In genomic region chr4:148130561-148131413, GRCm38 (mm10) we compare ENCODE assay signal across 8 mouse cellular contexts. TPM values are rescaled to one million over a fixed set of nuclear protein-coding genes. Genes with fewer than 3 reads are reported as not detected.
DNase-seq lines count a peak whose midpoint lies in the region; ATAC-seq lines count a peak whose summit lies in the region.

Gene Draxin, minus strand, starts transcription at chr4:148130698.

- H3K27me3 ChIP-seq in heart, embryonic 11.5 days (ENCODE audit: control insufficient read depth, insufficient read depth, low read length), result peaks cover 55% of the 10 kb centered on the region
- H3K27me3 ChIP-seq in heart, embryonic 15.5 days, result peaks cover 71% of the 10 kb centered on the region
- peaks cover 8% of the 10 kb centered on the region; the same call in 1 of the 2 replicates for H3K27me3 ChIP-seq in limb, embryonic 11.5 days (ENCODE audit: control insufficient read depth, insufficient read depth, low read length)
- H3K27me3 ChIP-seq in midbrain, embryonic 14.5 days (ENCODE audit: control insufficient read depth, insufficient read depth, low read length), result no peaks in the 10 kb centered on the region

- H3K36me3 ChIP-seq in heart, embryonic 11.5 days (ENCODE audit: control insufficient read depth, insufficient read depth, low read length), result no peaks in the 10 kb centered on the region
- H3K36me3 ChIP-seq in heart, embryonic 15.5 days, result no peaks in the 10 kb centered on the region
- no peaks in the 10 kb centered on the region for H3K36me3 ChIP-seq in limb, embryonic 11.5 days (ENCODE audit: control insufficient read depth, insufficient read depth, low read length)
- no peaks in the 10 kb centered on the region for H3K36me3 ChIP-seq in midbrain, embryonic 14.5 days (ENCODE audit: control insufficient read depth, insufficient read depth, low read length)

- intact Hi-C loops in heart, postnatal 25 days (cut with DNase I), result no loop called here

- H3K4me3 ChIP-seq in heart, embryonic 11.5 days (ENCODE audit: low read depth, low read length), result peak within 1 kb of the TSS; percentile 62
- peak within 1 kb of the TSS; percentile 57 for H3K4me3 ChIP-seq in heart, embryonic 15.5 days
- H3K4me3 ChIP-seq in limb, embryonic 11.5 days (ENCODE audit: low read depth, low read length), result peak within 1 kb of the TSS; percentile 75
- peak within 1 kb of the TSS; percentile 78 for H3K4me3 ChIP-seq in midbrain, embryonic 14.5 days (replicated peaks; ENCODE audit: low read depth, low read length)

- H3K9me3 ChIP-seq in heart, embryonic 11.5 days (replicated peaks; ENCODE audit: control insufficient read depth, low read length), result no peaks in the 10 kb centered on the region
- no peaks in the 10 kb centered on the region for H3K9me3 ChIP-seq in heart, embryonic 15.5 days (replicated peaks)
- H3K9me3 ChIP-seq in limb, embryonic 11.5 days (ENCODE audit: control insufficient read depth, low read length), result no peaks in the 10 kb centered on the region; the same call in 1 of the 2 replicates
- H3K9me3 ChIP-seq in midbrain, embryonic 14.5 days (ENCODE audit: control insufficient read depth, low read length), result no peaks in the 10 kb centered on the region

- under 1% methylated on average over 76 of the region's 87 CpGs for WGBS in heart, embryonic 11.5 days (ENCODE audit: insufficient replicate concordance)
- WGBS in heart, embryonic 15.5 days, result under 1% methylated on average over 84 of the region's 87 CpGs
- WGBS in limb, embryonic 11.5 days, result under 1% methylated on average over 85 of the region's 87 CpGs
- under 1% methylated on average over 79 of the region's 87 CpGs for WGBS in midbrain, embryonic 14.5 days

- H3K4me2 ChIP-seq in heart, embryonic 11.5 days, result peak within 1 kb of the TSS; percentile 96
- peak within 1 kb of the TSS; percentile 98 for H3K4me2 ChIP-seq in heart, embryonic 15.5 days
- H3K4me2 ChIP-seq in limb, embryonic 11.5 days (ENCODE audit: low read depth, severe bottlenecking), result peak within 1 kb of the TSS; percentile 84
- H3K4me2 ChIP-seq in midbrain, embryonic 14.5 days (ENCODE audit: low read length), result peak within 1 kb of the TSS; percentile 67

- H3K4me1 ChIP-seq in heart, embryonic 11.5 days (ENCODE audit: control insufficient read depth, insufficient read depth, low read length), result peaks cover 4% of the 10 kb centered on the region; the same call in 1 of the 2 replicates
- H3K4me1 ChIP-seq in heart, embryonic 15.5 days (replicated peaks), result peaks cover 13% of the 10 kb centered on the region
- H3K4me1 ChIP-seq in limb, embryonic 11.5 days (ENCODE audit: control insufficient read depth, insufficient read depth, low read length), result peaks cover 5% of the 10 kb centered on the region
- H3K4me1 ChIP-seq in midbrain, embryonic 14.5 days (ENCODE audit: control insufficient read depth, insufficient read depth, low read length), result peaks cover 45% of the 10 kb centered on the region

- peak within 1 kb of the TSS; percentile 68 for H3K9ac ChIP-seq in heart, embryonic 11.5 days (ENCODE audit: low read depth, low read length)
- H3K9ac ChIP-seq in heart, embryonic 15.5 days, result peak within 1 kb of the TSS; percentile 58
- H3K9ac ChIP-seq in limb, embryonic 11.5 days (ENCODE audit: low read length), result peak within 1 kb of the TSS; percentile 96
- peak within 1 kb of the TSS; percentile 98 for H3K9ac ChIP-seq in midbrain, embryonic 14.5 days (replicated peaks; ENCODE audit: low read length)

- H3K27ac ChIP-seq in heart, embryonic 11.5 days (ENCODE audit: low read depth, low read length), result no peak within 1 kb of the TSS
- no peak within 1 kb of the TSS for H3K27ac ChIP-seq in heart, embryonic 15.5 days
- peak within 1 kb of the TSS; percentile 84 for H3K27ac ChIP-seq in limb, embryonic 11.5 days (replicated peaks; ENCODE audit: low read depth, low read length)
- H3K27ac ChIP-seq in midbrain, embryonic 14.5 days (replicated peaks; ENCODE audit: low read depth, low read length), result peak within 1 kb of the TSS; percentile 99

- ATAC-seq in heart, embryonic 11.5 days (replicated peaks; ENCODE audit: insufficient number of reproducible peaks, low FRiP score, low TSS enrichment), result peak; percentile 71
- peak; percentile 78 for ATAC-seq in heart, embryonic 15.5 days (replicated peaks; ENCODE audit: insufficient number of reproducible peaks, insufficient read depth, low FRiP score, low read depth)
- ATAC-seq in limb, embryonic 11.5 days (ENCODE audit: insufficient number of reproducible peaks, low FRiP score, low TSS enrichment, low read depth), result peak; percentile 88
- ATAC-seq in midbrain, embryonic 14.5 days (ENCODE audit: low FRiP score, low TSS enrichment), result peak; percentile 86

- no peak for DNase-seq in heart, postnatal 25 days (ENCODE audit: low spot score)
- peak; percentile 67 for DNase-seq in adrenal gland, postnatal 25 days
- DNase-seq in limb, embryonic 11.5 days (ENCODE audit: low spot score), result peak; percentile 84
- peak; percentile 90 for DNase-seq in midbrain, embryonic 14.5 days
- peak; percentile 62 for DNase-seq in yolk sac, embryonic 10.5 days (ENCODE audit: low spot score)
- DNase-seq in left cerebral cortex, adult 11 months (ENCODE audit: low spot score), result no peak

RNA-seq across cellular contexts. Expression of gene Draxin, which starts in this region (rescaled TPM):
- 0.06 and 0.16 TPM in 2 replicates for polyA plus RNA-seq in heart, embryonic 11.5 days (2014; fragmentation: Nextera tagmentation; extraction: Ambion mirVana)
- under 1 TPM; 0.05 to 0.11 TPM for total RNA-seq in heart, postnatal 25 days (2021)
- 0.15 and 0.24 TPM in 2 replicates for total RNA-seq in adrenal gland, postnatal 25 days (2021)
- 0.15 TPM in 1 of 2 replicates, not detected in the other for polyA plus RNA-seq in heart, embryonic 15.5 days (2015; fragmentation: Nextera tagmentation; extraction: Ambion mirVana)
- 2.0 and 2.5 TPM in 2 replicates for polyA plus RNA-seq in limb, embryonic 11.5 days (2014; fragmentation: Nextera tagmentation; extraction: Ambion mirVana)
- polyA plus RNA-seq in midbrain, embryonic 14.5 days (2014; fragmentation: Nextera tagmentation; extraction: Ambion mirVana), result 21.8 and 24.7 TPM in 2 replicates

Comparison
In these comparisons a context has a peak if more than half of its experiments do, and no peak if none do; other contexts are left out.
1. Peak in ATAC-seq, H3K4me3 ChIP-seq, H3K9ac ChIP-seq and H3K4me2 ChIP-seq in heart, embryonic 11.5 days; RNA of the gene not detected or under 1 TPM.
2. Peak in DNase-seq in adrenal gland, postnatal 25 days; RNA of the gene not detected or under 1 TPM.
3. Peak in ATAC-seq, H3K4me3 ChIP-seq, H3K9ac ChIP-seq and H3K4me2 ChIP-seq in heart, embryonic 15.5 days; RNA of the gene not detected or under 1 TPM.
4. H3K27ac ChIP-seq: peak in limb, embryonic 11.5 days (single experiment) and midbrain, embryonic 14.5 days (single experiment); none in heart, embryonic 11.5 days (single experiment) and heart, embryonic 15.5 days (single experiment).
5. DNase-seq: peak in limb, embryonic 11.5 days (single experiment), midbrain, embryonic 14.5 days (single experiment) and yolk sac, embryonic 10.5 days (single experiment); none in heart, postnatal 25 days (single experiment) and left cerebral cortex, adult 11 months (single experiment).
6. Peak in every context shown above with its lines, with median percentiles within 50 percentile points of each other: ATAC-seq, H3K4me2 ChIP-seq, H3K4me3 ChIP-seq and H3K9ac ChIP-seq.